Mouse (Mus musculus) liver, adult 2 months (tissue): ENCODE results near the gene Hk3. TPM values are rescaled to one million over a fixed set of nuclear protein-coding genes. Genes with fewer than 3 reads are reported as not detected.

ENCODE experiments used
- DNase-seq: peaks from one replicate; pipeline ENCODE4 v3.0.0-alpha.2; 2011; ENCODE audit warnings: low read depth, low spot score; ENCODE audit errors: extremely low read depth
- H3K27ac ChIP-seq: fragments of 200-500 bp; replicated peaks from 2 replicates; pipeline ENCODE4 v1.5.1; 2012; ENCODE audit warnings: low read depth, mild to moderate bottlenecking, control low read depth, inconsistent platforms, low read length; ENCODE audit not compliant: insufficient read depth
- H3K27me3 ChIP-seq: fragments of 200-500 bp; 2 replicates; pipeline ENCODE4 v1.6.1; 2012; ENCODE audit warnings: mild to moderate bottlenecking, moderate library complexity, low read length, inconsistent platforms; ENCODE audit not compliant: control insufficient read depth, insufficient read depth
- H3K36me3 ChIP-seq: fragments of 200-500 bp; 2 replicates; pipeline ENCODE4 v1.6.1; 2012; ENCODE audit warnings: low read length, inconsistent platforms; ENCODE audit not compliant: control insufficient read depth, insufficient read depth
- H3K4me1 ChIP-seq: fragments of 200-500 bp; 2 replicates; pipeline ENCODE4 v1.6.1; 2011; ENCODE audit warnings: low read length; ENCODE audit not compliant: control insufficient read depth, insufficient read depth
- H3K4me3 ChIP-seq: fragments of 200-500 bp; 2 replicates; pipeline ENCODE4 v1.5.1; 2011; ENCODE audit warnings: low read depth, mild to moderate bottlenecking, control low read depth, low read length, moderate library complexity; ENCODE audit not compliant: insufficient read depth
- H3K79me2 ChIP-seq: fragments of 200-500 bp; 2 replicates; pipeline ENCODE4 v1.6.1; 2012; ENCODE audit warnings: inconsistent platforms, mild to moderate bottlenecking, low read length, moderate library complexity; ENCODE audit not compliant: control insufficient read depth, insufficient read depth
- H3K9ac ChIP-seq: fragments of 200-500 bp; 2 replicates; pipeline ENCODE4 v1.6.1; 2012; ENCODE audit warnings: low read depth, mild to moderate bottlenecking, control low read depth, inconsistent platforms, low read length
- CTCF ChIP-seq: fragments of 200-500 bp; IDR thresholded peaks from 2 replicates; pipeline ENCODE4 v1.5.1; 2011; ENCODE audit warnings: low read depth, low read length, control low read depth
- POLR2A ChIP-seq: fragments of 200-500 bp; IDR thresholded peaks from 2 replicates; pipeline ENCODE4 v1.6.1; 2011; ENCODE audit warnings: low read length, control low read depth; ENCODE audit not compliant: insufficient read depth; ENCODE audit errors: extremely low read depth
- WGBS: fragments of 180-500 bp; shearing (Covaris S2); methylation state at CpG from one replicate; pipeline ENCODE4 v1.1.7; 2018; 5-methylcytosine and 5-hydroxymethylcytosine counted together
- polyA plus RNA-seq: library from polyadenylated mRNA; depleted of rRNA; stranded (reverse); fragments of >200 nt; gene quantifications from 2 replicates; pipeline ENCODE4 v1.2.3, GENCODE M21; 2012
- total RNA-seq: library from RNA; depleted of rRNA; stranded (reverse); fragments of >200 nt; gene quantifications from 2 replicates; pipeline ENCODE4 v1.2.3, GENCODE M21; 2014

Hk3 gene
- total and polyA plus RNA-seq, 2 experiments, result 4.1 to 5.4 TPM

DNA sequence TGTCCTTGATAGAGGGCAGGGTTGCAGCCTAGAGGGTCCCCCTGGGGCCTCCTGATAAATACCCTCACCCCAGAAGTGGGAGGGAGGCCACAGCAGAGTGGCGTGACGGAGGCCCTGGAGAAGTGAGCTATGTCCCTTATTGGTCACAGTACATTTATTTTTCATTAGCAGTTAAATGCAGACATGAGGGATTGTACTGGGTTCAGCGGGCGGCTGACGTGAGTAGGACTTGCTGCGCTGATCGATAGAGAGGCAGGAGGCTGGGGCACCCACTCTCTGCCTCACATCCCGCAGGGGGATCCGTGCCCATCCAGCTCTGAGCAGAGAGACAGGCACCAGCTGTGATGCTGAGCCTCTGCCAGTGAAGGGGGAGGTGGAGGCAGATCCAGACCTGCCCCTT, 33.8 kb downstream of the Hk3 start:
- Histone ChIP-seq H3K4me1 (no peaks in the 10 kb centered on the region), H3K79me2 (no peaks in the 10 kb centered on the region), H3K4me3 (no peak overlapping the region), H3K9ac (no peak overlapping the region), H3K27ac (no peak overlapping the region), H3K36me3 (no peaks in the 10 kb centered on the region), H3K27me3 (no peaks in the 10 kb centered on the region)
- 88% methylated on average over 9 of the region's 9 CpGs for WGBS
- no peak for DNase-seq
- no peak for TF ChIP-seq POLR2A
- no peak for TF ChIP-seq CTCF

DNA sequence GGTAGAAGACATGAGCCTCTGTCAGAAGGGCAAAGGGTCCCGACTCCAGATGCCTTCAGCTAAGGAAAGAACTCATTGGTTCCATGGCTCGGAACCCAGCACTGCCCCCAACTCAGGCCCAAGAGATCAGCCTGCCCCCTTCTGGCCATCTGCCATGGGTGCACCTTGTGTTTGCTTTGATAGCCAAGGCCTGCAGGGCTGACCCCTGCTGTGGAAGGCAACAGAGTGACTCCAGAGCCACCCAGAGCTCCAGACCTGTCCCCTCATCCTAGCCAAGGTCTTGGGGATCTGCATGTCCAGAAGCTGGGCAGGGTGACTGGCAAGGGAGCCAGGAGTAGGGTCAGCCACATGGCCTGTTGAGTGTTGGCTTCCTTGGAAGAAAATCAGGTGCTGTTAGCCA, 37.6 kb downstream of the Hk3 start:
- no peaks in the 10 kb centered on the region for H3K36me3 ChIP-seq
- WGBS, result 77% methylated on average over 2 of the region's 2 CpGs
- no peak overlapping the region for H3K27ac ChIP-seq
- no peaks in the 10 kb centered on the region for H3K27me3 ChIP-seq
- H3K9ac ChIP-seq, result no peak overlapping the region
- no peak for TF ChIP-seq POLR2A
- peak; percentile 23; the same call in 1 of the 2 replicates for TF ChIP-seq CTCF
- no peaks in the 10 kb centered on the region for H3K4me1 ChIP-seq
- no peak for DNase-seq
- H3K4me3 ChIP-seq, result no peak overlapping the region
- H3K79me2 ChIP-seq, result no peaks in the 10 kb centered on the region

DNA sequence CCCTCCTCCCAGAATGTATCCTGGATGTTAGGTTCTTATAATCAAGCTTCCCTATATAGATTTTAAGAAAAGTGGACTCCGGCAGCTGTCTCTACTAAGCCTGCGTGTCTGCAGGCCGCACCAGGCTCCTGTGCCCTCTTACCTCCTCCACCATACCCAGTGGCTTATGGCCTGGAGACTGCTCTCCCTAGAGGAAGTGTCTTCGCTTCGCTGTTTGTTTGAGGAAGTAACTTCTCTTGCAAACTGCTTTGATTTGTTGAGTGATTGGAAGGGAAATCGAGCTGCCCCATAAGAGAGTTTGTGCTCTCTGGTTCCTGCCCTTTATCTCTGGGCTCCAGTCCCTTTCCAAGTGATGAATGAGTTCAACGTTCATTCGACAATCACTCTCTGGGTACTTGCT, 38.2 kb downstream of the Hk3 start:
- 68% methylated on average over 8 of the region's 8 CpGs for WGBS
- no peak for DNase-seq
- no peaks in the 10 kb centered on the region for H3K27me3 ChIP-seq
- no peaks in the 10 kb centered on the region for H3K36me3 ChIP-seq
- H3K4me3 ChIP-seq, result no peak overlapping the region
- H3K9ac ChIP-seq, result no peak overlapping the region
- H3K27ac ChIP-seq, result no peak overlapping the region
- H3K4me1 ChIP-seq, result no peaks in the 10 kb centered on the region
- TF ChIP-seq POLR2A, result no peak
- no peak for TF ChIP-seq CTCF
- H3K79me2 ChIP-seq, result no peaks in the 10 kb centered on the region

DNA sequence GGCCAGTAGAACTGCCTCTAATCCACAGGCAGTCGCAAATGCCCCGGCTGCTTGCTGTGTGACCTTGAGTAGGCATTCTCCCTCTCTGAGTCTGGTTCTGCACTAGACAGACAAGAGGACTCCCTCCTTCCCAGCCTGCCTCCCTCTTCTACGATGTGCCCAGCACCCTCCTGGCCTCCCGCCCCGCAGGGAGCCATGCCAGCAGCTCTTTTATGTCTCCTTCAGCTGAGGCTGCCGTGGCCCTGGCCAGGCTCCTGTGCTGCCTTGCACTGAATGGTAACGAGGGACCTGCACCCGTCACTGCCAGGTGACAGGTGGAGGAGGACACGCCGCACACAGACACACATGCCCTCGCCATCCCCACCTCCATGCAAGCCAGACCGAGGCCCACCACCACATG, 40.2 kb downstream of the Hk3 start:
- Histone ChIP-seq H3K79me2 (no peaks in the 10 kb centered on the region), H3K9ac (no peak overlapping the region), H3K27ac (no peak overlapping the region), H3K27me3 (no peaks in the 10 kb centered on the region), H3K4me3 (no peak overlapping the region), H3K36me3 (no peaks in the 10 kb centered on the region), H3K4me1 (no peaks in the 10 kb centered on the region)
- 79% methylated on average over 12 of the region's 12 CpGs for WGBS
- TF ChIP-seq CTCF (no peak), POLR2A (no peak)
- no peak for DNase-seq

DNA sequence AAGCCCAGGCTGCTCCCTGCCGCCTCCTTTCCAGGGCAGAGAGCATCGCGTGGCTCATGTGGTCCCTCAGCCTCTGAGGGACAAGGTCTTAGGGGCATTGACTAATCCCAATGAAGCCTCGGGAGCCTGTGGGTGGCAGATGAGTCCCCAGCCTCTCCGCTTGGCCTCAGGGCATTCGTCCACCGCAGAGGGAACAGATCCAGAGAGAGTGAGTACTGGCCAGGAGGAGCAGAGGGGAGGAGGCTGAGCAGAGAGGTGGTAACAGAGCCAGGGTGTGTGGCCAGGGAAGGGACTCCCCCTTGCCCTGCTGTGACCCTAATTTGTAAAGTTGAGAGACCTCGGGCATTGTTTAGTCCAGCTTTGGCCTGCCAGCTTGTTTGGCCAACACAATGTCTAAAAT, 42.4 kb downstream of the Hk3 start:
- DNase-seq, result no peak
- H3K4me3 ChIP-seq, result no peak overlapping the region
- no peaks in the 10 kb centered on the region for H3K79me2 ChIP-seq
- no peaks in the 10 kb centered on the region for H3K4me1 ChIP-seq
- TF ChIP-seq CTCF, result no peak
- no peak for TF ChIP-seq POLR2A
- no peak overlapping the region for H3K27ac ChIP-seq
- H3K9ac ChIP-seq, result no peak overlapping the region
- no peaks in the 10 kb centered on the region for H3K27me3 ChIP-seq
- no peaks in the 10 kb centered on the region for H3K36me3 ChIP-seq
- WGBS, result 59% methylated on average over 8 of the region's 8 CpGs

DNA sequence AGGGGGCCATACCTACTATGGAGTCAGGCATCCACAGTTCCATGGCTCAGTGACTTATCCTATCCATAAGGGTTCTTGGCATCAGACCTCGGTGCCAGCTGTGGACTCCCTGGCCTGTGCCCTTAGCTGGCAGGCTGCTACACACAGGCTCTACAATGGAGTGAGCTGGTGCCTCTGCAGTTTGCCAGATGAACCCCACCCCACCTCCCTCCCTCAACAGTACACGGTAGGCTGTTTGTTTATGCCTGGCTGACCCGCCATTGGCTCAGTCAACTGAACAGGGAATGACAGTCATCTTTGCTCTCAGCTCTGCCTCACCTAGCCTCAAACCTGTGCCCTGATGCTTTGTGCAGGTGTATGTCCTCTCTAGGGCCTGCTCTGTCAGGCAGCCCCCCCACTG, 45.6 kb downstream of the Hk3 start:
- WGBS, result 50% methylated on average over 3 of the region's 3 CpGs
- TF ChIP-seq POLR2A, result no peak
- TF ChIP-seq CTCF, result no peak

More for the DNA sequence above, 45.6 kb downstream of the Hk3 start:
- Histone ChIP-seq H3K4me1 (no peaks in the 10 kb centered on the region; the same call in 1 of the 2 replicates), H3K4me3 (no peak overlapping the region), H3K27ac (no peak overlapping the region), H3K27me3 (no peaks in the 10 kb centered on the region), H3K9ac (no peak overlapping the region), H3K79me2 (no peaks in the 10 kb centered on the region), H3K36me3 (no peaks in the 10 kb centered on the region)
- no peak for DNase-seq
